Mouse (Mus musculus) CD8-positive naive resting alpha-beta T cell, adult 2 months (primary cell): ENCODE data around the gene Asb5.

Experiments
- DNase-seq, 2 experiments: peaks; one replicate each; pipeline ENCODE4 v3.0.0; 2022; ENCODE audit warnings: low read depth in 2 of 2, low spot score in 2 of 2

Gene Asb5

GRCm38 (mm10) chr8:54535172-54535571 lies 5.8 kb downstream of the Asb5 start:
- no peak for DNase-seq

- DNase-seq = no peak
Observed at GRCm38 (mm10) chr8:54537285-54537684, 7.9 kb downstream of the Asb5 start.

GRCm38 (mm10) chr8:54541331-54541730 lies 12.0 kb downstream of the Asb5 start:
- no peak for DNase-seq

GRCm38 (mm10) chr8:54548383-54548782 lies 19.0 kb downstream of the Asb5 start:
- no peak for DNase-seq

- DNase-seq = no peak
Observed at GRCm38 (mm10) chr8:54550026-54550574, 20.7 kb downstream of the Asb5 start.

GRCm38 (mm10) chr8:54554921-54555320 lies 25.5 kb downstream of the Asb5 start:
- DNase-seq = no peak

GRCm38 (mm10) chr8:54562137-54562536 lies 32.8 kb downstream of the Asb5 start:
- no peak for DNase-seq

- no peak for DNase-seq
Observed at GRCm38 (mm10) chr8:54565181-54565580, 35.8 kb downstream of the Asb5 start.

- DNase-seq = no peak
Observed at GRCm38 (mm10) chr8:54565603-54566260, 36.4 kb downstream of the Asb5 start.

- no peak for DNase-seq
Observed at GRCm38 (mm10) chr8:54567168-54567567, 37.8 kb downstream of the Asb5 start.

- no peak for DNase-seq
Observed at GRCm38 (mm10) chr8:54570618-54571609, 41.5 kb downstream of the Asb5 start.

- no peak for DNase-seq
Observed at GRCm38 (mm10) chr8:54581436-54581835, 52.1 kb downstream of the Asb5 start.

GRCm38 (mm10) chr8:54582886-54583285 lies 53.5 kb downstream of the Asb5 start:
- no peak for DNase-seq

GRCm38 (mm10) chr8:54594634-54595033 lies 65.3 kb downstream of the Asb5 start:
- DNase-seq = no peak

- DNase-seq = no peak
Observed at GRCm38 (mm10) chr8:54596051-54596450, 66.7 kb downstream of the Asb5 start.

GRCm38 (mm10) chr8:54596940-54597339 lies 67.6 kb downstream of the Asb5 start:
- no peak for DNase-seq

- no peak for DNase-seq
Observed at GRCm38 (mm10) chr8:54597386-54597785, 68.0 kb downstream of the Asb5 start.

GRCm38 (mm10) chr8:54600671-54601251 lies 71.4 kb downstream of the Asb5 start, which contains the start of gene Spata4:
Gene Spata4 (plus strand): TSS chr8:54600781.
- DNase-seq = no peak

- DNase-seq = no peak
Observed at GRCm38 (mm10) chr8:54603440-54603839, 74.1 kb downstream of the Asb5 start.

- DNase-seq = no peak
Observed at GRCm38 (mm10) chr8:54609336-54609735, 80.0 kb downstream of the Asb5 start.

GRCm38 (mm10) chr8:54610238-54610637 lies 80.9 kb downstream of the Asb5 start:
- DNase-seq = no peak
